Mouse (Mus musculus) thymus, adult 2 months (tissue): ENCODE data around the gene Olfr718-ps1.

ENCODE experiments used
- CTCF ChIP-seq: fragments of 200-500 bp; IDR thresholded peaks from 2 replicates; pipeline ENCODE4 v1.5.1; 2012; ENCODE audit warnings: mild to moderate bottlenecking, control low read depth, low read length, moderate library complexity, borderline replicate concordance; ENCODE audit not compliant: control insufficient read depth, poor library complexity, insufficient read depth; ENCODE audit errors: extremely low read depth
- POLR2A ChIP-seq: fragments of 200-500 bp; IDR thresholded peaks from 2 replicates; pipeline ENCODE4 v1.6.1; 2012; ENCODE audit warnings: mild to moderate bottlenecking, low read length, control low read depth, moderate library complexity; ENCODE audit not compliant: control insufficient read depth, poor library complexity, insufficient read depth; ENCODE audit errors: extremely low read depth

GRCm38 (mm10) chr5:143103231-143103630 lies 44.1 kb downstream of the Olfr718-ps1 start:
- TF ChIP-seq CTCF, result no peak
- no peak for TF ChIP-seq POLR2A
